ENCODE assay signal across 15 mouse cellular contexts in genomic region chr12:44344075-44344474, GRCm38 (mm10). TPM values are rescaled to one million over a fixed set of nuclear protein-coding genes. Genes with fewer than 3 reads are reported as not detected.
DNase-seq lines count a peak whose midpoint lies in the region; ATAC-seq and TF ChIP-seq lines count a peak whose summit lies in the region.
"Had no signal": no experiment of that assay in that cellular context is flagged by ENCODE, and none has a peak within 500 bp of the region (broad histone marks: within the 10 kb centered on the region; RNA-seq: fewer than 3 reads in every experiment).

No protein-coding gene starts in this region.

- DNase-seq in left cerebral cortex, postnatal 4 days, result peak; percentile 38
- no peak for DNase-seq in left cerebral cortex, postnatal 10 days (ENCODE audit: extremely low spot score in 1 of 2, low spot score in 2 of 2)
- peak; percentile 24 for DNase-seq in CH12.LX (ENCODE audit: extremely low read depth)
- no peak for DNase-seq in heart, adult 11 months
- DNase-seq in left cerebral cortex, adult 11 months (ENCODE audit: low spot score), result no peak
- DNase-seq: adrenal gland, adult 2 months; cerebellum, adult 8-10 months; kidney, postnatal 14 days; lung, adult 2 months; thymus, postnatal 14 days had no signal

- dilution Hi-C loops in CH12.LX (cut with MboI; ENCODE audit: extremely low pct_ligation_motif_present, extremely low pct_unique_long_range_greater_than_20kb, low sequenced_read_pairs), result no loop called here

- no peaks in the 10 kb centered on the region for H3K36me3 ChIP-seq in CH12.LX (replicated peaks in 1 of 2; ENCODE audit: control insufficient read depth in 1 of 2, insufficient read depth in 1 of 2, low read length in 1 of 2)
- no peaks in the 10 kb centered on the region for H3K36me3 ChIP-seq in embryonic facial prominence, embryonic 15.5 days
- no peaks in the 10 kb centered on the region for H3K36me3 ChIP-seq in midbrain, embryonic 13.5 days
- H3K36me3 ChIP-seq: embryonic facial prominence, embryonic 13.5 days; intestine, embryonic 15.5 days; limb, embryonic 12.5 days had no signal

- TF ChIP-seq POLR2A in CH12.LX (IDR thresholded peaks at IDR 0.05; ENCODE audit: low read depth, low read length), result no peak

- intact Hi-C loops in left cerebral cortex, postnatal 4 days (cut with DNase I), result no loop called here
- intact Hi-C loops in left cerebral cortex, postnatal 10 days (cut with DNase I), result loop anchor here (5.0 kb wide), 1 partner anchor 33 kb away; no protein-coding TSS in a partner anchor

- in situ Hi-C loops in CH12.LX (cut with MboI; ENCODE audit: low pct_ligation_motif_present, low pct_unique_long_range_greater_than_20kb, low sequenced_read_pairs), result no loop called here

- no peak overlapping the region for H3K27ac ChIP-seq in CH12.LX (ENCODE audit: insufficient read depth, low read depth)
- no peak overlapping the region for H3K27ac ChIP-seq in embryonic facial prominence, embryonic 15.5 days (replicated peaks)
- peak overlapping the region; percentile 40; the same call in 1 of the 2 replicates for H3K27ac ChIP-seq in midbrain, embryonic 13.5 days
- H3K27ac ChIP-seq: embryonic facial prominence, embryonic 13.5 days; intestine, embryonic 15.5 days; limb, embryonic 12.5 days had no signal

- peak; percentile 79 for ATAC-seq in embryonic facial prominence, embryonic 15.5 days (ENCODE audit: insufficient number of reproducible peaks, low FRiP score, low TSS enrichment, low read depth)
- peak; percentile 57 for ATAC-seq in midbrain, embryonic 13.5 days
- ATAC-seq: intestine, embryonic 15.5 days had no signal

- no peak overlapping the region for H3K4me3 ChIP-seq in CH12.LX (replicated peaks in 1 of 3; ENCODE audit: low read depth in 2 of 3, low read length in 2 of 3, poor library complexity in 1 of 3)
- no peak overlapping the region for H3K4me3 ChIP-seq in embryonic facial prominence, embryonic 15.5 days (replicated peaks)
- no peak overlapping the region for H3K4me3 ChIP-seq in midbrain, embryonic 13.5 days (replicated peaks)
- H3K4me3 ChIP-seq: embryonic facial prominence, embryonic 13.5 days; intestine, embryonic 15.5 days; limb, embryonic 12.5 days had no signal

- H3K4me1 ChIP-seq in CH12.LX (ENCODE audit: control insufficient read depth in 1 of 2, insufficient read depth in 2 of 2), result peaks cover 3 to 14% of the 10 kb centered on the region in 2 experiments
- H3K4me1 ChIP-seq in embryonic facial prominence, embryonic 15.5 days, result no peaks in the 10 kb centered on the region
- peaks cover 54% of the 10 kb centered on the region for H3K4me1 ChIP-seq in midbrain, embryonic 13.5 days (replicated peaks)
- H3K4me1 ChIP-seq: embryonic facial prominence, embryonic 13.5 days; intestine, embryonic 15.5 days; limb, embryonic 12.5 days had no signal

- no peak overlapping the region for H3K4me2 ChIP-seq in CH12.LX (ENCODE audit: insufficient read depth, low read depth, poor library complexity, severe bottlenecking)
- H3K4me2 ChIP-seq in embryonic facial prominence, embryonic 15.5 days (replicated peaks), result no peak overlapping the region
- no peak overlapping the region for H3K4me2 ChIP-seq in midbrain, embryonic 13.5 days (replicated peaks)
- H3K4me2 ChIP-seq: embryonic facial prominence, embryonic 13.5 days; intestine, embryonic 15.5 days; limb, embryonic 12.5 days had no signal

- 63% methylated on average over 6 of the region's 6 CpGs for WGBS in embryonic facial prominence, embryonic 15.5 days
- 61% methylated on average over 6 of the region's 6 CpGs for WGBS in midbrain, embryonic 13.5 days

- no peaks in the 10 kb centered on the region for H3K9me3 ChIP-seq in CH12.LX (replicated peaks; ENCODE audit: low read length)
- no peaks in the 10 kb centered on the region for H3K9me3 ChIP-seq in embryonic facial prominence, embryonic 15.5 days (replicated peaks)
- H3K9me3 ChIP-seq in midbrain, embryonic 13.5 days, result no peaks in the 10 kb centered on the region
- H3K9me3 ChIP-seq: embryonic facial prominence, embryonic 13.5 days; intestine, embryonic 15.5 days; limb, embryonic 12.5 days had no signal

- H3K9ac ChIP-seq in CH12.LX (ENCODE audit: insufficient read depth, low read depth), result no peak overlapping the region
- H3K9ac ChIP-seq in embryonic facial prominence, embryonic 15.5 days, result no peak overlapping the region
- H3K9ac ChIP-seq in midbrain, embryonic 13.5 days (replicated peaks), result no peak overlapping the region
- H3K9ac ChIP-seq: embryonic facial prominence, embryonic 13.5 days; intestine, embryonic 15.5 days; limb, embryonic 12.5 days had no signal

- no peaks in the 10 kb centered on the region for H3K79me2 ChIP-seq in CH12.LX (replicated peaks; ENCODE audit: control insufficient read depth, extremely low read depth, insufficient read depth, poor library complexity, severe bottlenecking)

- TF ChIP-seq EP300 in CH12.LX (IDR thresholded peaks at IDR 0.05; ENCODE audit: low read length), result peak; percentile 37; the same call in 1 of the 2 replicates

- H3K27me3 ChIP-seq in CH12.LX (replicated peaks), result no peaks in the 10 kb centered on the region
- no peaks in the 10 kb centered on the region for H3K27me3 ChIP-seq in embryonic facial prominence, embryonic 15.5 days
- H3K27me3 ChIP-seq in midbrain, embryonic 13.5 days, result no peaks in the 10 kb centered on the region
- H3K27me3 ChIP-seq: embryonic facial prominence, embryonic 13.5 days; intestine, embryonic 15.5 days; limb, embryonic 12.5 days had no signal

- TF ChIP-seq RAD21 in CH12.LX (IDR thresholded peaks at IDR 0.05; ENCODE audit: low read depth, low read length), result no peak

- no peak for TF ChIP-seq CTCF in CH12.LX (conservative IDR thresholded peaks at IDR 0.05 in 1 of 2, IDR thresholded peaks at IDR 0.05 in 1 of 2; ENCODE audit: low read depth in 2 of 2, low read length in 2 of 2)

TF ChIP-seq in CH12.LX, 34 proteins besides CTCF, POLR2A, EP300 and RAD21:
- TF ChIP-seq UBTF (IDR thresholded peaks at IDR 0.05; ENCODE audit: low read depth, low read length) (no peak), NRF1 (IDR thresholded peaks at IDR 0.05; ENCODE audit: low read depth, low read length) (no peak), JUND (conservative IDR thresholded peaks at IDR 0.05; ENCODE audit: low read depth, low read length) (no peak), POLR2AphosphoS2 (IDR thresholded peaks at IDR 0.05; ENCODE audit: low read depth, low read length) (no peak), RCOR1 (conservative IDR thresholded peaks at IDR 0.05; ENCODE audit: low read depth, low read length) (no peak), GABPA (IDR thresholded peaks at IDR 0.05; ENCODE audit: insufficient replicate concordance, low read depth, low read length) (no peak), TCF12 (IDR thresholded peaks at IDR 0.05; ENCODE audit: low read depth, low read length) (peak; percentile 70), HCFC1 (IDR thresholded peaks at IDR 0.05; ENCODE audit: low read depth, low read length) (no peak), TBP (conservative IDR thresholded peaks at IDR 0.05; ENCODE audit: low read depth, low read length) (no peak), ETS1 (conservative IDR thresholded peaks at IDR 0.05; ENCODE audit: low read depth, low read length) (peak; percentile 57), ZMIZ1 (IDR thresholded peaks at IDR 0.05; ENCODE audit: low read depth, low read length) (no peak), USF2 (conservative IDR thresholded peaks at IDR 0.05; ENCODE audit: low read depth, low read length) (no peak), SIN3A (IDR thresholded peaks at IDR 0.05; ENCODE audit: low read length) (no peak), KAT2A (IDR thresholded peaks at IDR 0.05; ENCODE audit: insufficient replicate concordance, low read length) (no peak), ELF1 (IDR thresholded peaks at IDR 0.05; ENCODE audit: low read depth, low read length) (no peak), BHLHE40 (IDR thresholded peaks at IDR 0.05; ENCODE audit: low read depth, low read length) (peak; percentile 34; the same call in 1 of the 2 replicates), ZNF384 (IDR thresholded peaks at IDR 0.05; ENCODE audit: low read depth, low read length) (no peak), JUN (IDR thresholded peaks at IDR 0.05; ENCODE audit: insufficient read depth, low read depth, low read length) (no peak)

RNA-seq across cellular contexts. Expression of gene Nrcam, which starts 15.4 kb away (rescaled TPM):
- 100 to 1,000 TPM; 323 to 345 TPM for total RNA-seq in left cerebral cortex, postnatal 4 days (2021)
- total RNA-seq in left cerebral cortex, postnatal 10 days (2021), result 100 to 1,000 TPM; 453 to 458 TPM
- total RNA-seq in CH12.LX (2012; rRNA removed), result 0.04 and 0.13 TPM in 2 replicates
- 0.05 and 0.24 TPM in 2 replicates for total RNA-seq in CH12.LX (2014; rRNA removed)
- 0.33 and 0.59 TPM in 2 replicates for polyA plus RNA-seq in CH12.LX (2012; ENCODE audit: insufficient read length, low read depth)
- 3.7 and 5.7 TPM in 2 replicates for polyA plus RNA-seq in embryonic facial prominence, embryonic 15.5 days (2015; fragmentation: Nextera tagmentation; extraction: Ambion mirVana)
- 134 and 146 TPM in 2 replicates for polyA plus RNA-seq in midbrain, embryonic 13.5 days (2015; fragmentation: Nextera tagmentation; extraction: Ambion mirVana)

Comparison
In these comparisons a context has a peak if more than half of its experiments do, and no peak if none do; other contexts are left out.
1. DNase-seq: peak in left cerebral cortex, postnatal 4 days (single experiment) and CH12.LX (single experiment); none in left cerebral cortex, postnatal 10 days (0 of 2), heart, adult 11 months (single experiment) and left cerebral cortex, adult 11 months (single experiment).
2. RNA of gene Nrcam, which starts 15.4 kb away (total RNA-seq): 453 to 458 TPM in left cerebral cortex, postnatal 10 days and 323 to 345 TPM in left cerebral cortex, postnatal 4 days; 0.04 to 0.24 TPM in CH12.LX; every median in the first group is over 100 times any median in the second.